In genomic region chr16:45256895-45257294, GRCm38 (mm10) we compare ENCODE assay signal across 19 mouse cellular contexts. TPM values are rescaled to one million over a fixed set of nuclear protein-coding genes. Genes with fewer than 3 reads are reported as not detected.
A peak's percentile ranks its signal among the peaks of the same experiment; 100 is the strongest.
DNase-seq lines count a peak whose midpoint lies in the region; TF ChIP-seq lines count a peak whose summit lies in the region.
"Had no signal": no experiment of that assay in that cellular context is flagged by ENCODE, and none has a peak within 500 bp of the region (broad histone marks: within the 10 kb centered on the region; RNA-seq: fewer than 3 reads in every experiment).

No protein-coding gene starts in this region.

- no peak for DNase-seq in gastrocnemius, adult 2 months
- DNase-seq in gastrocnemius, postnatal 4 days (ENCODE audit: low spot score in 2 of 2), result no peak
- no peak for DNase-seq in layer of hippocampus, adult 2 months (ENCODE audit: low spot score in 2 of 2)
- DNase-seq in layer of hippocampus, adult 8-10 months (ENCODE audit: low spot score in 2 of 2), result no peak
- DNase-seq in spleen, adult 2 months (ENCODE audit: low read depth in 1 of 2, low spot score in 2 of 2), result no peak
- DNase-seq in spleen, adult 12 weeks (ENCODE audit: low spot score), result no peak
- DNase-seq in skeletal muscle tissue, adult 2 months (ENCODE audit: low read depth, low spot score), result peak; percentile 5
- no peak for DNase-seq in limb, embryonic 10.5 days (ENCODE audit: low spot score)
- DNase-seq: adrenal gland, postnatal 25 days; cerebellum, adult 9-10 months; kidney, postnatal 25 days had no signal

- no peak for TF ChIP-seq POLR2A in spleen, adult 2 months (IDR thresholded peaks at IDR 0.05; ENCODE audit: low read depth, low read length)

- no peak for TF ChIP-seq CTCF in gastrocnemius, adult 2 months (IDR thresholded peaks at IDR 0.05)
- TF ChIP-seq CTCF in layer of hippocampus, adult 2 months (conservative IDR thresholded peaks at IDR 0.05), result no peak
- no peak for TF ChIP-seq CTCF in spleen, adult 2 months (IDR thresholded peaks at IDR 0.05; ENCODE audit: extremely low read depth, insufficient read depth, insufficient read length, insufficient replicate concordance)

- H3K27me3 ChIP-seq in spleen, adult 2 months (ENCODE audit: control insufficient read depth, insufficient read depth, low read length), result no peaks in the 10 kb centered on the region
- no peaks in the 10 kb centered on the region for H3K27me3 ChIP-seq in limb, embryonic 10.5 days (ENCODE audit: low read depth, poor library complexity, severe bottlenecking)
- H3K27me3 ChIP-seq: hindbrain, embryonic 13.5 days; limb, embryonic 12.5 days; liver, embryonic 15.5 days; midbrain, embryonic 13.5 days; neural tube, embryonic 15.5 days; stomach, embryonic 15.5 days had no signal

- H3K36me3 ChIP-seq in spleen, adult 2 months (ENCODE audit: control insufficient read depth, insufficient read depth, low read length), result peaks cover 2% of the 10 kb centered on the region; the same call in 1 of the 2 replicates
- no peaks in the 10 kb centered on the region for H3K36me3 ChIP-seq in limb, embryonic 10.5 days
- H3K36me3 ChIP-seq: hindbrain, embryonic 13.5 days; limb, embryonic 12.5 days; liver, embryonic 15.5 days; midbrain, embryonic 13.5 days; neural tube, embryonic 15.5 days; stomach, embryonic 15.5 days had no signal

- peaks cover 17% of the 10 kb centered on the region for H3K4me1 ChIP-seq in spleen, adult 2 months (ENCODE audit: control insufficient read depth, insufficient read depth, insufficient read length)
- H3K4me1 ChIP-seq in limb, embryonic 10.5 days, result no peaks in the 10 kb centered on the region
- H3K4me1 ChIP-seq: hindbrain, embryonic 13.5 days; limb, embryonic 12.5 days; liver, embryonic 15.5 days; midbrain, embryonic 13.5 days; neural tube, embryonic 15.5 days; stomach, embryonic 15.5 days had no signal

- intact Hi-C loops in gastrocnemius, adult 2 months (cut with DNase I), result no loop called here

- H3K9me3 ChIP-seq in limb, embryonic 10.5 days (replicated peaks), result no peaks in the 10 kb centered on the region
- H3K9me3 ChIP-seq: hindbrain, embryonic 13.5 days; limb, embryonic 12.5 days; liver, embryonic 15.5 days; midbrain, embryonic 13.5 days; neural tube, embryonic 15.5 days; stomach, embryonic 15.5 days had no signal

- WGBS in spleen, adult 2 months, result 41% methylated on average over 2 of the region's 2 CpGs
- WGBS in limb, embryonic 10.5 days, result 91% methylated on average over 2 of the region's 2 CpGs

- peak overlapping the region; percentile 75 for H3K27ac ChIP-seq in gastrocnemius, adult 2 months
- peak overlapping the region; percentile 11; the same call in 1 of the 2 replicates for H3K27ac ChIP-seq in layer of hippocampus, adult 2 months
- peak overlapping the region; percentile 91 for H3K27ac ChIP-seq in spleen, adult 2 months (ENCODE audit: insufficient read depth, low read length)
- H3K27ac ChIP-seq in limb, embryonic 10.5 days, result no peak overlapping the region
- H3K27ac ChIP-seq: hindbrain, embryonic 13.5 days; limb, embryonic 12.5 days; liver, embryonic 15.5 days; macrophage; midbrain, embryonic 13.5 days; neural tube, embryonic 15.5 days; stomach, embryonic 15.5 days had no signal

- no peak overlapping the region for H3K4me3 ChIP-seq in gastrocnemius, adult 2 months
- H3K4me3 ChIP-seq in layer of hippocampus, adult 2 months, result no peak overlapping the region
- H3K4me3 ChIP-seq in spleen, adult 2 months (ENCODE audit: extremely low read depth, insufficient read depth, insufficient read length), result no peak overlapping the region; the same call in 1 of the 2 replicates
- H3K4me3 ChIP-seq in limb, embryonic 10.5 days, result no peak overlapping the region
- H3K4me3 ChIP-seq: hindbrain, embryonic 13.5 days; limb, embryonic 12.5 days; liver, embryonic 15.5 days; midbrain, embryonic 13.5 days; neural tube, embryonic 15.5 days; stomach, embryonic 15.5 days had no signal

RNA-seq across cellular contexts. Expression of gene Btla, which starts 32.8 kb away (rescaled TPM):
- total RNA-seq in gastrocnemius, adult 2 months (2021), result under 1 TPM; 0.17 to 0.28 TPM
- under 1 TPM; 0.16 to 0.44 TPM for total RNA-seq in gastrocnemius, postnatal 4 days (2021)
- under 1 TPM; 0.27 to 0.59 TPM for total RNA-seq in layer of hippocampus, adult 2 months (2021)
- total RNA-seq in layer of hippocampus, adult 8-10 months (2022), result under 1 TPM; 0.45 to 0.76 (median 0.53) TPM
- polyA plus RNA-seq in spleen, adult 2 months (2012; rRNA removed), result 25.0 and 26.3 TPM in 2 replicates
- polyA plus RNA-seq in limb, embryonic 10.5 days (2016; fragmentation: Nextera tagmentation; extraction: Ambion mirVana), result 0.10 TPM in 1 of 2 replicates, not detected in the other
- polyA plus RNA-seq: heart, postnatal 0 days had no signal
